Mouse (Mus musculus): Measurements from ENCODE around the gene Grk5.
"Not testable (repeated sequence)": the region's sequence is repeated elsewhere in the genome, so short reads cannot be mapped to it uniquely, and the experiment has no call there.

The Grk5 gene

GRCm38 (mm10) chr19:60911653-60912052, 22.1 kb downstream of the Grk5 start:
- DNase-seq (ENCODE audit: low read depth, low spot score): no peak

GRCm38 (mm10) chr19:60915236-60915635, 25.7 kb downstream of the Grk5 start:
- no peak for DNase-seq (ENCODE audit: low read depth, low spot score)

- DNase-seq (ENCODE audit: low read depth, low spot score): no peak
These were observed 26.3 kb downstream of the Grk5 start for GRCm38 (mm10) chr19:60915862-60916261.

GRCm38 (mm10) chr19:60916869-60917570, 27.5 kb downstream of the Grk5 start:
- DNase-seq (ENCODE audit: low read depth, low spot score): no peak

- DNase-seq (ENCODE audit: low read depth, low spot score): not testable (repeated sequence)
These were observed 35.0 kb downstream of the Grk5 start for GRCm38 (mm10) chr19:60924534-60924933.

GRCm38 (mm10) chr19:60935001-60935400, 45.5 kb downstream of the Grk5 start:
- DNase-seq (ENCODE audit: low read depth, low spot score): no peak

- DNase-seq (ENCODE audit: low read depth, low spot score): no peak
These were observed 50.4 kb downstream of the Grk5 start for GRCm38 (mm10) chr19:60939954-60940379.

GRCm38 (mm10) chr19:60940866-60941265, 51.3 kb downstream of the Grk5 start:
- DNase-seq (ENCODE audit: low read depth, low spot score): no peak

GRCm38 (mm10) chr19:60945801-60946311, 56.3 kb downstream of the Grk5 start:
- no peak for DNase-seq (ENCODE audit: low read depth, low spot score)

- DNase-seq (ENCODE audit: low read depth, low spot score): peak; percentile 7
These were observed 57.1 kb downstream of the Grk5 start for GRCm38 (mm10) chr19:60946656-60947055.

GRCm38 (mm10) chr19:60948996-60949395, 59.4 kb downstream of the Grk5 start:
- DNase-seq (ENCODE audit: low read depth, low spot score): no peak

- no peak for DNase-seq (ENCODE audit: low read depth, low spot score)
These were observed 60.7 kb downstream of the Grk5 start for GRCm38 (mm10) chr19:60950056-60950869.

- no peak for DNase-seq (ENCODE audit: low read depth, low spot score)
These were observed 65.6 kb downstream of the Grk5 start for GRCm38 (mm10) chr19:60955131-60955530.

GRCm38 (mm10) chr19:60955712-60956111, 66.2 kb downstream of the Grk5 start:
- no peak for DNase-seq (ENCODE audit: low read depth, low spot score)

- no peak for DNase-seq (ENCODE audit: low read depth, low spot score)
These were observed 66.7 kb downstream of the Grk5 start for GRCm38 (mm10) chr19:60956198-60956750.

GRCm38 (mm10) chr19:60959706-60960230, 70.2 kb downstream of the Grk5 start:
- DNase-seq (ENCODE audit: low read depth, low spot score): no peak

GRCm38 (mm10) chr19:60962358-60963061, 73.0 kb downstream of the Grk5 start:
- no peak for DNase-seq (ENCODE audit: low read depth, low spot score)

- DNase-seq (ENCODE audit: low read depth, low spot score): no peak
These were observed 78.4 kb downstream of the Grk5 start for GRCm38 (mm10) chr19:60967909-60968308.

GRCm38 (mm10) chr19:60970406-60970805, 80.9 kb downstream of the Grk5 start:
- DNase-seq (ENCODE audit: low read depth, low spot score): no peak

GRCm38 (mm10) chr19:60971598-60971997, 82.0 kb downstream of the Grk5 start:
- DNase-seq (ENCODE audit: low read depth, low spot score): no peak

GRCm38 (mm10) chr19:60972281-60973015, 82.9 kb downstream of the Grk5 start:
- no peak for DNase-seq (ENCODE audit: low read depth, low spot score)
